Mouse (Mus musculus): ENCODE results near the gene Mpp3.
A peak's percentile ranks its signal among the peaks of the same experiment; 100 is the strongest.
"Not testable (repeated sequence)": the region's sequence is repeated elsewhere in the genome, so short reads cannot be mapped to it uniquely, and the experiment has no call there.

Mpp3 gene

GRCm38 (mm10) chr11:102010140-102010539, 18.1 kb downstream of the Mpp3 start:
- no peak for DNase-seq (ENCODE audit: low spot score)

- no peak for DNase-seq (ENCODE audit: low spot score)
Measured at GRCm38 (mm10) chr11:102008954-102009637, 19.2 kb downstream of the Mpp3 start.

GRCm38 (mm10) chr11:102008372-102008771, 19.9 kb downstream of the Mpp3 start:
- DNase-seq (ENCODE audit: low spot score) = no peak

DNA sequence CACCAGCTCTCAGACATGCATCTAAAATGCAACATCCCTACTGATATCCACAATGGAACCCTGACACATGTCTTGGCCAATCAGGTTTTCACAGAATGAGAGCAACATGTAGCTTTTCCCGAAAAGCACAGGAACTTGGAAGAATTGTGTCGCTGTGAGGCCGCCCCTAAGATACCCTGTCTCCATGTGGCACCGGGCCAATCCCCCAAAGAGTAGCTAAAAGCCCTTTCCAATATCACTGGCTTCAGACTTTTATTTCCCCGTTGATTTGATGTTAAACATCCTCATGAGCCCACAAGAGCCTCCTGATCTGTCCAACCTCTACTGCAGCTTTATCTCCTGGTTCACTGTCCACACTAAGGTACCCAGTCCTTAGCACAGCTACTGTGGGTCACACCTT, 21.6 kb downstream of the Mpp3 start:
- DNase-seq (ENCODE audit: low spot score) = no peak

DNA sequence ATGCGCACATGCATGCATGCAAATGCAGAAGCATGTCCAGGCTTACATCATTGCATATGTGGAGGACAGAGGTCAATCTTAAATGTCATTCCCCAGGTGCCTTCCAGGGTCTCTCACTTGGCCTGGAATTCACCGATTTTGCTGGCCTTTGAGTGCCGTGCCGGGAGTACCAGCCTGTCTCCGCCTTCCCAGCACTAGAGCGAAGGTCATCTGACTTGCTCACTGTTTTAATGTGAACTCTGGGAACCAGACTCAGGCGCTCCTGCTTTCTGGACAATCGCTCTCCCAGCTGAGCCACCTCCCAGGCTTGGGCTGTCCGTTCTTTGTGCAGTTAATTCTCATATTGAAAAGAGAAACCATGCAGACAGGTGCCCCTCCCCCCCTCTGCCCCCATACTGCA, 22.0 kb downstream of the Mpp3 start:
- DNase-seq (ENCODE audit: low spot score) = no peak

GRCm38 (mm10) chr11:102004251-102004650, 24.0 kb downstream of the Mpp3 start:
- no peak for DNase-seq (ENCODE audit: low spot score)

DNA sequence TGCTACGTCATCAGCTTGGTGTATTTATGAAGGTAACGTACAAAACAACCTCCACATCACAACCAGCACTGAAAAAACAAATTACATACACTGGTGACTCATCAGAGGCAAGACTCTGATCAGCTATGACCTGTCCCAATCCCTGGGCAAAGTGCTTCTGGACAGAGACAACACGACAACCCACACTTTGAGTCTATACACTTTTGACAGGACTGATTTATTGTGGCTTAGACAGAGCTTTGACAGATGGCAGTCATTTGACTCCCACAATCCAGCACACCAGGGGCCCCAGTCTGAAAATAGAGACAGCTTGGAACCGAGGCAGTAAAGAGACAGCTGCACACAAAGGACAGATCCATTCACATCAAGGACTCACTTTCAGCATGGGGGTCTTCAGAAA, 28.8 kb downstream of the Mpp3 start:
- DNase-seq (ENCODE audit: low spot score) = no peak

DNA sequence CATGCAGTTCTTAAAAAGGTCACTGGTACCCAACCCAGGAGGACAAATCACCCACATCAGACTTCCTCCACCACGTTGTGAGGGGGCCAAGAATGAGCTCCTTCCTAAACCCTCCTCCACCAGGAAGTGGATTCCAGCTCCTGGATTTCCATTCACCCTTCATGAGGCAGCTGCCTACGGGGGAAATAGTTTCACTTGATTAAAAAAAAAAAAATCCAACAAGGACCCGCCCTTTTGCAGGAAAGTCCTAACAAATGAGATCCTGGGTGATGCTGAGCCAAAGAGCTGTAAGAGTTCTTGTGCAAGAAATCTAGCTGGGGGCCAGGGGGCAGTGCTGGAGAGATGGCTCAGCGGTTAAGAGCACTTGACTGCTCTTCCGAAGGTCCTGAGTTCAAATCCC, 30.0 kb downstream of the Mpp3 start:
- DNase-seq (ENCODE audit: low spot score) = no peak

GRCm38 (mm10) chr11:101995938-101996337, 32.3 kb downstream of the Mpp3 start:
- no peak for DNase-seq (ENCODE audit: low spot score)

GRCm38 (mm10) chr11:101994100-101994499, 34.2 kb downstream of the Mpp3 start:
- peak; percentile 10 for DNase-seq (ENCODE audit: low spot score)

DNA sequence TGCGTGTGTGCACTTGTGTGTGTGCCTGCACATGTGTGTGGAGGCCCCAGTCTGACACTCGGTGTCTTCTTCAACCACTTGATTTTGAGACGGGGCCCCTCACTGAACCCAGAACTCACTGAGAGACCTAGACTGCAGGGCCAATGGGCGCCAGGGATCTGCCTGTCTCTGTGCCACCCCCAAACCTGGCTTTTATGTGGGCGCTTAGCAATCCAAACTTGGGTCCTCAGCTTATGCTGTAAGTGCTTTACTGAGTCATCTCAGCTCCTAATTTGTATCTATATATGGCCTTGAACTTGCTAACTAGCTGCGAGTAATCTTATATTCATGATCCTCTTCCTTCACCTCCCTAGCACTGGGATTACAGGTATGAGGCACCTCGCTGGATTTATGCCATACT, 35.9 kb downstream of the Mpp3 start:
- DNase-seq (ENCODE audit: low spot score) = no peak

DNA sequence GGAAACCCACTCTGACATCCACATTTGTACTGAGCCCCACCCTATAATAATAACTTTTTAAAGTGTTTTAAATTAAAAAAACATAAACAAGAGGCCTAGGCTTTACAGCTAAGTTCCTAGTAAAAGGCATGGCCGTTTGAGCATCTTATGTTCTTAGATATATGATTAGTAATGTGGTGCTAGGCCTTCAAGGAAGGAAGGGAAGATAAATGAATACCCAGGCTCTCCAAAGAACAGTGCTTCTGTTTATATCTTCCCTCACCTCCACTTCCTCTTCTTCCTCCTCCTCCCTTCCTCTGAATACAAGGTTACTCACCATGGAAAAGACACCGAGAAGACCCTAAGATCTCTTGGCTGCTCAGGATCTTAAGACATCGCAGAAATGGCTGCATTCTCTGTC, 36.4 kb downstream of the Mpp3 start:
- DNase-seq (ENCODE audit: low spot score) = no peak

DNA sequence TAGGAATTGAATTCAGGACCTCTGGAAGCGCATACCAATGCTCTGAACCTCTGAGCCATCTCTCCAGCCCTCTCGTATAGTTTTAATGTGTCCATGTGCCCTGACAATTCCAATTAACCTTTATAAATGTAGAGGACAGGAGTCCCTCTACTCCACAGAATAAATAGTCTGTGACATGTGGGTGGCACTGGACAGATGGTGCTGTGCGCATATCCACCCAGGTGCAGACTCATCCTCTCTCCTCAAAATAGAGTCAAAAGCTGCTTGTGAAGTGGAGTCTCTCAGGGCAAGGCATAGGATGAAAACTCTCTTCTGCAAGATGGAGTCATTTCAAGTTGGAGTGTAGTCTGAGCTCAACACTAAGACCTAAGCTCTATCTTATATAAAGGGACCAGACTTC, 38.0 kb downstream of the Mpp3 start:
- DNase-seq (ENCODE audit: low spot score) = no peak

DNA sequence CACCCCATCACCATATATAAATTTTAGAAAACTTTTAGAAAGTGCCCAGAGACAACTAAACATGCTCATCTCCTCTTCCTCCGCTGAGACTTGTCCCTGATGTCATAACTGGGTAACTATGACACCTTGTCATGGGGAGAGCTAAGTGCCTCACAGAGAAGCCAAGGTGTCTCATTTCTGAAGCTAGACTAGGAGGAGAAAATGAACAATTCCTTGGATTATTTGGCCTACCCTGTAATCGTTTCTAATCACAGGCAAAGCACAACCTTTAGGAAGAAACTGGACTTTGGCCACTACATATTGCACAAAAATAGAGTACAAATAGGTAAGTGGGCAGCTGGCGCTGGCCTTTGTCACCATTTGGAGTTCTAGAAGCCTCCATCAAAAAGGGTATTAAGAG, 41.3 kb downstream of the Mpp3 start, which contains the start of gene Dusp3:
Gene Dusp3 (minus strand): TSS at position 101 of the 400 bp plus-strand sequence.
- DNase-seq (ENCODE audit: low spot score) = no peak

DNA sequence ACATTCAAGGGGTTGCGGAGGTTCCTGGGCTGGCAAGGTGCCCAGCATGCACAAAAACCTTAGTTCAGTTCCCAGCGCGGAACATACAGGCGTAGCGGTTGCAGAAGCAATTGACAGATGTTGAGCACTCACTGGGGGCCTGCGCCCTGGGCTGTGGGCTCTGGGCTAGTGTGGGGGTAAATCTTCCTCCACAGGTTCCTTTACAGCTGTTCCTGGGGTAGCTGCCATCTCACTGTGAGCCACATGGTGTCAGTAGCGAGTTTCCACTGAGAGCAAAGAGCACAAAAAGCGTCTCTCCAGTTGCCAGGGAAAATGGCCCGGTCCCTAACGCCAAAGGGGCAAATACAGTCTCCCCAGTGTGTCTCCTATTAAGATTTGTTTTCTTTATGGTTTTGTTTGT, 42.3 kb downstream of the Mpp3 start:
- DNase-seq (ENCODE audit: low spot score) = peak; percentile 48

- not testable (repeated sequence) for DNase-seq (ENCODE audit: low spot score)
Measured at GRCm38 (mm10) chr11:101985450-101985849, 42.8 kb downstream of the Mpp3 start.

- DNase-seq (ENCODE audit: low spot score) = peak; percentile 44
Measured at GRCm38 (mm10) chr11:101984054-101985025, 43.9 kb downstream of the Mpp3 start, which contains the start of gene Cfap97d1. Cfap97d1 (plus strand) TSS chr11:101984279.

- no peak for DNase-seq (ENCODE audit: low spot score)
Measured at GRCm38 (mm10) chr11:101983431-101983921, 44.8 kb downstream of the Mpp3 start.

GRCm38 (mm10) chr11:101982981-101983411, 45.3 kb downstream of the Mpp3 start:
- DNase-seq (ENCODE audit: low spot score) = no peak

DNA sequence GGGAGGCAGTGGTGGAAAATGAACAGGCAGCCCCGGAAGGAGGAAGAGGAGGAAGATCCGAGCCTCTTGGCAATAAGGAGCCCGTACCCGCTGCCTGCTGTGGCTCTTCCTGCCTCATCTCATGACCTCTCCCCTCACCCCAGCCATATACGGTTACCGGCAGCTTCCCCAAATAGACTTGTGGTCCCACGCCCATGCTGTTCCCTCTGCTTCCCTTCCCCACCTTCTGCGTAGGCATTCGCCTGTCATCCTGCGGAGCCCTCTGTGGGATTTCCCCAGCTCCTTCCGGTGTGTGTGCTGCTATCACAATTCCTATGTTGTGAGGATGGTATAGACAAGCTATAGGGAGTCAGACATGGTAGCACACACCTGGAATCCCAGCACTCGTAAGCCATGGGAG, 46.4 kb downstream of the Mpp3 start:
- no peak for DNase-seq (ENCODE audit: low spot score)

- DNase-seq (ENCODE audit: low spot score) = no peak
Measured at GRCm38 (mm10) chr11:101980603-101981157, 47.6 kb downstream of the Mpp3 start.

- DNase-seq (ENCODE audit: low spot score) = no peak
Measured at GRCm38 (mm10) chr11:101979140-101979539, 49.1 kb downstream of the Mpp3 start.
